Mouse (Mus musculus): ENCODE measurements at regions not wholly inside any gene's neighbourhood (a gene's known extent, or its start where the extent isn't known, plus 50 kb on each side); places are given as distances from the start of the nearest gene placed in this dataset.
"Not testable (repeated sequence)": the region's sequence is repeated elsewhere in the genome, so short reads cannot be mapped to it uniquely, and the experiment has no call there.

DNA sequence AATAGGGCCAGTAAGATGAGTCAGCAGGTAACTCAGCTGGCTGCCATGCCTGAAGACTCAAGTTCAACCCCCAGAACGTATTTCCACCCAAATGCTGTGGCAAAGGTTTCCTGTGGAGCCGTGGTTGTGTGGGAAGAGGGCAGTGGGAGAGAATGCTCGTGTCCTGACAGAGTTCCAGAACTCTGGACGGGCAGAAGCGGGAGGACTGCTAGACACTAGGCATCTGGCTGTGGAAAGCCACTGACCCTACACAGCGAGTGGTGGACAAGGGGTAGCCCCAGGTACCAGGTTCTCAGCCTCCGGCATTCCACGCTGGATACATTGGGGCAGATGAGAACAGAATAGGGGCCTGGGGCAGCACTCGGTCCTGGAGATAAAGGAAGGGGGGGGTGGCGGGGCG, 69.6 kb upstream of the Acsl3 start:
- no peak for DNase-seq

DNA sequence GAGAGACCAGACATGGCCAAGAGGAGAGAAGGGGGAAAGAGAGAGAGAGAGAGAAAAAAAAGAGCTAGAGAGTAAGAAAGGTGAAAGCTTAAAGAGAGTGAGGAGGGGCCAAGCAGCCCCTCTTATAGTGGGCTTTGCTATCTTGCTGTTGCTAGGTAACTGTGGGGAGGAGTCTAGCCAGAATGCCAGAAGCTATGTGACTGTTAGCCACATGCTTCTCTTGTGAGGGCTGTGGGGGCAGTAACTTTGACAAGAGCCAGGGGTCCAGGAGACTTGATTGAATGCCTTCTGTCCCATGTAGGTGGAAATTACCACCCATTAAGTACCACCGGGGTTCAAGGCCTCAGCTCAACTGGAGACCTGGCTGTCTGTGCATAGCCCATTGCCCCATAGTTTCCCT, 69.0 kb upstream of the Acsl3 start:
- DNase-seq = not testable (repeated sequence)

DNA sequence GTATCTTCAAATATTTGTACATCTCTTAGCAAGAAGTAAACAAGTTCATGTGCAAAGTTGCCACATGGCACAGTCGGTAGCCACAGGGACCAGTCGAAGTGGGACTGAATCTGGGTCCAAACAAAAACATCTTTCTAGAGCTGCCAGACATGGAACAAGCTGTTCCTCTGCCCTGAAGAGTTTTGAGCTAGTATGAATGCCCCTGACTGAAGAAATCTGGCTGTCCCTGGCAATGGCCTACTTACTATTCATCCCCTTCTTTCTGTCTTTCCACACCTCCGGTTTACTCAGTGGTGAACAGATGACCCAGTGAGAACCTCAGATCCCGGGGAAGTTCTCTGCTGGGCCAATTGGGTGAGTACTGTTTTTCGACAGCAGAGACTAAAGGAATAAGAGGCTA, 67.1 kb upstream of the Acsl3 start:
- peak in 1 of 2 experiments; percentile 11 for DNase-seq

DNA sequence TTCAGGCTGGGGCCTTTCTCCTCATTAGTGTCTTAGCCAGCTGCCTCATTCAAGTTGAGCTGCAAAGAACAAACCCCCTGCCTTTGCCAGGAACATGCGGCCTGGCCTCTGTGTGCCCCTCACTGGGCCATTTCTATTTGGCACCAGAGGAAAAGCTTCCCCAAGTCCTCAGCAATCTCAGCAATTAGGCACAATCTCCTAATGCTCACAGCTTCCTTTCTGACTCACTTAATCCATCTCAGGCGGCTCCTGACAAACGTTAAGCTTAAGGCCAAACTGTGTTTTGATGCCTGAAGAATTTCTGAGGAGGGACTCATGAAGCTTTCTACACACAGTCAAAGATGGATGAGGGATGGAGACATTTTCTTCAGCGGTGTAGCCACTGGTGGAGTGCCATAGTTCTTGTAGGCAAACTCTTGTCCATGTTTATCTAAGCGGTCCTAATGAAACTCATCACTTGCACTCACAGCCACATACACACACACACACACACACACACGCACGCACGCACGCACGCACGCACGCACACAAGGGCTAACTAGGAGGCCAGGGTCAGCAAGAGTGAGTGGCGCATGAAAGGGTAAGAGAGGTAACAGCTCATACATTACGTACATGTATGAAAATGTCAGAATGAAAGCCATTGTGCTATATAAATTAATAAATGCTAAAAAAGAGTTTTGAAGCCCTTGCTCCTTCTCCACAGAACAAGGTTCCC, 63.5 kb upstream of the Acsl3 start:
- no peak for DNase-seq

DNA sequence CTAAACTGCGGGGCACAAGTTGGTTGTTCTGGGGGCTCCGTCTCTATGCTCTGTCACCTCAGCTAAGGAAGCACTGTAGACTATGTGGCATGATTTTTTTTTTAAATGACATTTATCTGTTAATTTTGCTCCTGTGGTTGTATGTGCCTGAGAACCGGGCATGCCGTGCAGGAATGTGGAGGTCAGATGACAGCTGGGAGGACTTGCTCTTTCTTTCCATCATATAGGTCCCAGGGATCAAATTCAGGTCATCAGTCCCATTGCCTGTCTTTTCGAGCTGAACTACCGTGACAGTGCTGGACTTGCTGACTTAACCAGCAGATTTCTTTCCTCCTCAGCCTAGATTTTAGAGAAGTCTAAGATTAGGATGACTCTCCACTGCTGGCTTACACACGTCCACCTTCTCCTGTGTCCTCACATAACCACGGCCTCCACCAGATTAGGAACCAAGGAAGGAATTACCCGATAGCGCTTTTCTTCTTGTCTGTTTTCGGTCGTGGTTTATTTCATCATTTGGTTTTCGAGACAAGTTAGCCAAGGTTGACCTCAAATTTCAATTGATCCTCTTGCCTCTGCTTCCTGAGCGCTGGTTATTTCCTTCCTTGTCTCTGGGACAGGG, 62.0 kb upstream of the Acsl3 start:
- DNase-seq = no peak

DNA sequence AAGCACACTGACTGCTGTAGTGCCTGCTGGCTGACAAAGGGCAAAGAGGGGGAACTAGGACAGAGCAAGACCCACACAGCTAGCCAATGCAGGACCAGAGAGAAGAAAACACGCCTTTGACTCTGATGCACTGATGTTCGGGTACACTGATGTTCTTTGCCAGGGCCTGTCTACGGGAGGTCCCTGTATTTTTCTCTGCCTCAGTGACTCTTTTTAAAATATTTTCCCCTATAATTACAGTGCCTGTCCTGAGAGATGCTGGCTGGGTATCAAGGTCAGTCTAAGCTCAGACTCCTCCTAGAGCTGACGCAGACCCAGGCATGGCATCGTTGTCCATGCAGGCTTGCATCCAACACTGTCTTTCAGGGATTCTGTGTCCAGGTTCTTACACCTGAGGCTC, 59.1 kb upstream of the Acsl3 start:
- no peak for DNase-seq

DNA sequence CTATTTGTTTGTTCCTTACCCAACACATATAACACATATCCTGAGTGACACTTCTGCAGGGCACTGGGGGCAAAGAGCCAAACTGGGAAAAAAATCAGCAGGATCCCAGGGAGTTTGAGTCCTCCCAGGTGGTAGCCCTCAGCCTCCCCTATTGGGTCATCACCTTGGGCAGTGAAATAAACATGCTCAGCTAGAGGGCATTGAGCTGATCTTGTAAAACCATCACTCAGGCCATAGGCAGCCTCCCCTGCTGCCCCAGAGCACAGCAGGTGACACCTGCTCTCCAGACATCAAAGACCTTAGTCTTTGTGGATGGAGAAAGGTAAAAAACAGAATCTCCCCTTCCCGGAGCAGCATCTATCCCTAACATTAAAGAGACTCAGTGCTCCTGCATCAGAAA, 57.0 kb upstream of the Acsl3 start:
- no peak for DNase-seq

DNA sequence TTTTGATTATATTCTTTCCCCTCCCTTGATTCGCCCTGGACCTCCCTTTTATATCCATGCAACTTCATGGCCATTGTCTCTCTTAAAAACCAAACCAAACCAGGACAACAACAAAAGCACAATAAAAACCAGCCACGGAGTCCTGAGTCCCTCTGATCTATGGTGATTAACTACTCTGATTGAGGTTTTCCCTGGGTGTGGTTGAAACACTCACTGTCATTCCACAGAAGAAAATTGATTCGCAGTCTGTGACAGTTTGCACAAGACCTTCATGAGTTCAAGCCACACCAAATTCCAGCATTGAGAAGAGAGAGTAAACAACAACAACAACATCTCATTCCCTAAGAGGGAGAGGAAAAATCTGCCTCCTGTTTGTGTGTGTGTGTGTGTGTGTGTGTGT, 56.1 kb upstream of the Acsl3 start:
- no peak for DNase-seq

DNA sequence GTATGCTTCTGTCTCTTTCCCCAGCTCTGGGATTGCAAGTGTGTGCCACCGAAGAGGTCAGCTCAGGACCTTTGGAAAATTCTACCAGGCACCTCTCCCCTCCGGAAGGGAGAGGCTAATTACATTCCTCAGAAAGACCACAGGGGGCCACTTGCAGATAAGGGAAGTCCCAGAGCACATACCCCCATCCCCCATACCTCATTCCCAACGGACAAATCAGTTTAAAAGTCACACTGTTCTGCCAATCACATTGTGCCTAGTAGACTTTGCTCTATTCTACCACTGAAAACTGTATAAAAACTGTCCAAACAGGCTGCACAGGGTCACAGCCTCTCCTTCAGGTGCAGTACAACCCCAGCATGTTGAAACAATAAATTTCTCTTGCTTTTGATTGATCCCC, 55.6 kb upstream of the Acsl3 start:
- no peak for DNase-seq

DNA sequence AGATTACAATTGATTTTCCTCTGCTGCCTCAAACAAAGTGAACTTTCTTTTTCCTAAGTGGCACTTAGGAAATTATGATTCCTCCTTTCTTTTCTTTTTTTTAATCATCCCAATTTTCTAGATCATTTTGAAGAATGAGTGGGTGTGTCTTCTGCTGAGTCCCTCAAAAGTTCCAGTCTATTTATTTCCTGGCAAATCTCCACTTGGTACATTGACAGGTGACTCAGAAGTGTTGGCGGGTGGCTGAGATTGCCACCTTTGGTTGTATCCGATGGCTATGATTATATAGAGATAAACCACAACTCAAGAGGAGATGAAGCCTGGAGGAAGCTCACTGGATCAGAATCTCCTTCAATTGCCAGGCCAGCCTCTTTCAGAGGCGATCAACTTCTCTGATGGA, 54.7 kb upstream of the Acsl3 start:
- no peak for DNase-seq

DNA sequence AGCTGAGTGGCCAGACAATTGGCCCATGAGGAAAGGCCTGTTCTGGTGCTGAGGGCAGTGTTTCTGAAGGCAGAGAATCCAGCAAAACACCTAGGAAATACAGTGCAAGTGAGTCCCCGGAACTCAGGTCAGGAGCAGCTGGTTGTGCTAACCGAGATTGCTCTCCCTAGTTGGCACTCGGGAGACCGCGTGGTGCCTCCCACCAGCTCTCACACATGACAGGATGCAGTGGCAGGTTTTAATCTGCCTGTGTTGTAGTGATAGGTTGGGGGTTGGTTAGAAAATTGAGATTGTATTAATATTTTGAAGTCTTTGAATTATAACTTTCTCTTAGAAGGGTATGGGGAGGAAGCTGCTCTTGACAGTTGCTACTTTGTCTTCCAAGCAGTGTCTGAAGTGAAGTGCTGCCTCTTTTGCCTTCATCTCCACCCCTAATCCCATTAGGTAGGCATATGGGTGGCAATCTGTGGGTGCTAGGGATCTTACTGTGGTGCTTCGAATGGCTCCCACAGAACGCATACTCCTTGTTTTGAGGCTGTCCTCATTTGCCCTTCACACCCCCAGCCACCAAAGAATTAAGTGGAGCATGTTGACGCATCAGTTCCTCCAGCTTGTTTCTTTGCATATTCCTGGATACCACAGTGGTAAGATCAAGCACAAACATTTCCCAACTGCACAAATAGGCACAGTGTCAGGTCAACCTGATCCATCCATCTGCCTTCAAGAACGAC, 52.6 kb upstream of the Acsl3 start:
- no peak for DNase-seq

Data from cerebellum, postnatal 25 days (tissue).